Mouse (Mus musculus): ENCODE results near the gene Emc1. TPM values are rescaled to one million over a fixed set of nuclear protein-coding genes. Genes with fewer than 3 reads are reported as not detected.

Emc1 gene
- polyA plus RNA-seq, 1 experiment from 2014 or later, result 15.4 TPM

Small RNAs within 50 kb of the gene (microRNA-seq; reads per million reads assigned to microRNA genes)
- gene Gm24245 (8.2 reads per million, percentile 19 among the genes with 10 or more reads in this experiment), gene Gm25732 (2.3 reads per million)

Other genes starting within 250 kb of the Emc1 start
- 403 and 435 TPM in 2 replicates for gene Minos1, start 221.5 kb upstream of the Emc1 start, polyA plus RNA-seq (2015; fragmentation: Nextera tagmentation; extraction: Ambion mirVana)
- gene Capzb, start 159.7 kb upstream of the Emc1 start, polyA plus RNA-seq (2015; fragmentation: Nextera tagmentation; extraction: Ambion mirVana), result 173 and 198 TPM in 2 replicates
- gene Pqlc2, start 41.9 kb upstream of the Emc1 start, polyA plus RNA-seq (2015; fragmentation: Nextera tagmentation; extraction: Ambion mirVana), result 9.7 and 10.3 TPM in 2 replicates
- gene Akr7a5, start 41.8 kb upstream of the Emc1 start, polyA plus RNA-seq (2015; fragmentation: Nextera tagmentation; extraction: Ambion mirVana), result 39.8 and 40.0 TPM in 2 replicates
- 141 and 147 TPM in 2 replicates for gene Mrto4, start within 50 bp of the Emc1 start, polyA plus RNA-seq (2015; fragmentation: Nextera tagmentation; extraction: Ambion mirVana)
- gene Ubr4, start within 50 bp of the Emc1 start, polyA plus RNA-seq (2015; fragmentation: Nextera tagmentation; extraction: Ambion mirVana), result 33.8 and 34.5 TPM in 2 replicates
- gene Iffo2, start 178.0 kb downstream of the Emc1 start, polyA plus RNA-seq (2015; fragmentation: Nextera tagmentation; extraction: Ambion mirVana), result 1.0 and 1.1 TPM in 2 replicates

All from liver, embryonic 13.5 days (tissue).